In genomic region chr3:78059826-78060591, GRCm38 (mm10) we compare ENCODE assay signal across 11 mouse cellular contexts.
A peak's percentile ranks its signal among the peaks of the same experiment; 100 is the strongest.
DNase-seq lines count a peak whose midpoint lies in the region.
"Had no signal": no experiment of that assay in that cellular context is flagged by ENCODE, and none has a peak within 500 bp of the region (broad histone marks: within the 10 kb centered on the region; RNA-seq: fewer than 3 reads in every experiment).

No protein-coding gene starts in this region.

- DNase-seq in frontal cortex, postnatal 36 days (ENCODE audit: low spot score in 2 of 2), result peak; percentile 9 to 33
- DNase-seq in frontal cortex, postnatal 25 days (ENCODE audit: low spot score in 2 of 2), result no peak
- peak; percentile 7 to 18 for DNase-seq in right cerebral cortex, adult 2 months (ENCODE audit: low spot score in 2 of 2)
- no peak for DNase-seq in right cerebral cortex, postnatal 14 days
- peak; percentile 41 to 61 for DNase-seq in cerebellum, postnatal 10 days
- DNase-seq in spleen, postnatal 14 days (ENCODE audit: low spot score in 2 of 2), result no peak
- DNase-seq in lung, postnatal 14 days, result no peak
- DNase-seq: adrenal gland, adult 8-10 months; gastrocnemius, postnatal 25 days; kidney, adult 8-10 months; lung, postnatal 36 days had no signal

Comparison
In these comparisons a context has a peak if more than half of its experiments do, and no peak if none do; other contexts are left out.
1. DNase-seq: peak in frontal cortex, postnatal 36 days (2 of 2), right cerebral cortex, adult 2 months (2 of 2) and cerebellum, postnatal 10 days (2 of 2); none in frontal cortex, postnatal 25 days (0 of 2), right cerebral cortex, postnatal 14 days (single experiment), spleen, postnatal 14 days (0 of 2) and lung, postnatal 14 days (single experiment).